Mouse (Mus musculus): ENCODE measurements around the gene Bbs12. TPM values are rescaled to one million over a fixed set of nuclear protein-coding genes. Genes with fewer than 3 reads are reported as not detected.

Gene Bbs12
- total RNA-seq (2022): under 1 TPM; 0.36 to 0.82 (median 0.63) TPM

DNA sequence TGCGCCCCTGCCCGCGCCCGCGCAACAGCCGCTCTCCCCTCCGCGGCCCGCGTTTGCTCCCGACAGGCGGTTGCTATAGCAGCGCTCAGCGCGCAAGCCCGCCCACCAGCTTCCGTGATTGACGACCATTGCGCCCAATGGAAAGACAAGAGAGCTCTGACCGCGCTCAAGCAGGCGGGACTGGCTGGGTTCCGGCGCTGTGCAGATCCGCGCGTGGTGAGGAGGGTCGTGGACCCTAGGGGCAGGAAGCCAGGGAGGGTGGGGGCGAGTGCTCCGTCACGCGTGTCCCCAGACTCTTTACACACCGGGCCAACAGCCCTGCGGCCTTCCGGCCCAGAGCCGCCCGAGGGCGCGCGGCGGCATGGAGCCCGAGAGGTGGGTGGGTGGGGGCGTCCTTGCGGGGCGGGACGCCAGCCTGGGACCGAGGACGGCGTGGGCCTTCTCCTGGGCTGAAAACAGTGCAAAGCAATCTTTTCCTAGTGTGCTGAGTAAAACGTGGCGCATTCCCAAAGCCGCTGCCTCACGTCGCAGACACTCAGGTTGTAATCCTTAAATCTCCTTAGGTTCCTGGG lies at the start of gene Bbs12, which contains the start of gene Cetn4:
Gene Bbs12, plus strand, starts transcription at position 185 of the 572 bp plus-strand sequence.
Gene Cetn4, minus strand, starts transcription at position 339 of the 572 bp plus-strand sequence.
- peak; percentile 87 to 90 for DNase-seq (ENCODE audit: low spot score in 2 of 2)

DNA sequence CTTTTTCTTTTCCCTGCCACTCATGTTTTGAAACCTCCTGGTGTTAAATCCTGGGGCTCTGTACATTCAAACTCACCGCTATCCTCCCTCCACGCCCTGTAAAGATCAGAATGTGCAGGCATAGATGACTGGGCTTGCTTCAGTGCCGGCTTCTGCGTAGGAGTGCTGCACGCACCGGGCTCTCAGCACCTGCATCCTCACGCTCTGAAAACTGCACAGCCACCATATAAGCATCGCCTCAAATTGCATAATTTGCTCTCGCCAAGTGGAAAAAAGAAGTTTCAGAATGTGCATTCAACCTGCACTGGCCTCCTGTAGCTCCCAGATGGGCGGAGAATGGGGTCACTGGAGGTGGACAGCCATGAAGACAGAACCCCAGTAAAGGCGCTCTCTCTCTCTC lies 44.0 kb upstream of the Bbs12 start:
- no peak for DNase-seq (ENCODE audit: low spot score in 2 of 2)

DNA sequence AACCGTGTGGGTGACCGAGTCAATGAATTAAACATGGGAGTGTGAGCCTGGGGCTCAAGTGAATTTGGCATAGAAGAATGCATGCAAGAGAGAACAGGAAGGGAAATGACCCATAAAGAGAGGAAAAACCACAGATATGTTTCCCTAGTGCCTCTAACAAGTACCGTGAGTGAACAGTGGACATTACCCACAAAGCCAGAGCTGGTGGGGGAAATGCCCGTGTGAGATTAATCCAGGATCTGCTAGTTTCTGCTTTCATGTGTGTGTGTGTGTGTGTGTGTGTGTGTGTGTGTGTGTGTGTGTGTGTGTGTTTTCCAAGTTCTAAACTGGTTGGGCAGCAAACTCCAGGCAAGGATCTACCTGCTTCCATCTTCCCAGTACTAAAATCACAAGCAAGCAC lies 42.4 kb upstream of the Bbs12 start:
- no peak for DNase-seq (ENCODE audit: low spot score in 2 of 2)

DNA sequence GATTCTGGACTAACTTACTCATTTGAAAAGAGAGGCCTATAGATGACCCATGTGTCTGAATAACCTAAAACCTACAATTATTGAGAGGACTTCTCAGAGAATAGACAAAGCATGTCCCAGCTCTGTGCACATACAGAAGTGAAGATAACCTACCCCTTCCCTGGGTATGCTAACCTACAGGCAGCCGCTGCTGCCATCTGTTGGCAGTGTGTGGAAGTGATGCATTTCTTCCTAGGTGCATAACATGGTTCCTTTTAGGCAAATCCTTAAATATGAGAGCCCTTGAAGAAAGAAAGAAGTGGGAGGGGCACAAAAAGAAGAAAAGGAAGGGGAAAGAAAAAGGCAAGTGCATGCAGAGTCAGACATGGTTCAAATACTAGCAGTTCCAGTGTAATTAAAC lies 41.1 kb upstream of the Bbs12 start:
- DNase-seq (ENCODE audit: low spot score in 2 of 2): no peak

DNA sequence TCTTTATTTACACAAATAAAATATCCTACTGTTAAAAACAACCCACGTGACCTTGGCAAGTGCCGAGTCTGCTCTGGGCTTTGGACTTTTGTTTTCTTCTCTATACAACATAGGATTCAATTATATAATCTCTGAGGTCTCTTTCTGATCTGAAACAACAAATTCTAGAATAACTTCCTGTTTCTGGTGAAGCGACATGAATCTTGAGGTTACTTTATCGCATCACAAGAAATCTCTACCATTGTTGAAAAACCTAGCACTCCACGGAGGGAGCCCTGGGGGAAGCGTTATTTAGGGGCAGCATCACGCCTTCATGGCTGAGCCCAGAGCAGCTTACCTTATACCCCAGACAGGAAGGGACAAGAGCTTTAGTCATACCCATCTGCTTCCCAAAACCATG lies 39.3 kb upstream of the Bbs12 start:
- no peak for DNase-seq (ENCODE audit: low spot score in 2 of 2)

DNA sequence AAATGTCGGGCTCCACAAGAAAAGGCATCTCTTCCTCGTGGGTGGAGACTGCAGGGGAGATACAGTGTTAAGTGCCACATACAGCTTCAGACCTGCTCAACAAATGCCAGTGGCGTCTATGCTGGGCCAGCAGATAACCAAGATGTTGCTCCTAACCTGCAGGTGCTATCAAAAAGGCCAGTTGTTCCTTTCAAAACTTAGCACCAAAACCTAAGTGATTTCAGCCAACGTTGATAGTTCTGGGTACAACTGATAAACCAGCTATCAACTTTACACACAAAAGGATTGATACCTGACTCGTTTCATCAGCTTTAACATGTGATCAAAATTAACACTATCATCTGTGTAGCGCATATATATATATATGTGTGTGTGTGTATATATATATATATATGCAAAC lies 37.7 kb upstream of the Bbs12 start:
- no peak for DNase-seq (ENCODE audit: low spot score in 2 of 2)

DNA sequence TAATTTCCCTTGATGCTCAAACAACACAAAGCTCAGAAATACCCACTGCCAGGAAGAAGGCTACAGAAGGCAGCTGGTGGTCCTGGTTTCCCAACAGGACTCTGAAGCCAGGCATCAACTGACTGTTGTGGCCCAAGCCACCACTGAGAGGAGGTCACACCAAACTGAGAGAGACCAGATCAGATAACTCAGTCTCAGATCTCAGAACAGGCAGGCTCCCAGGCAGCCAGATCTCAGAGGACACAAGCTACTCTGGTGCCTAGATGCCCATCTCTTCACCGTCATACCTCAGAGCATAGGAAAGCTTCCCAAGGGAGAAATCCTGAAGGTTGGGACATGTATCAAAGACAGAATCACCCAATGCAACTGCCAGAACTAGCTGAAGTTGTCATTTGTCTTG lies 32.1 kb upstream of the Bbs12 start:
- DNase-seq (ENCODE audit: low spot score in 2 of 2): no peak

DNA sequence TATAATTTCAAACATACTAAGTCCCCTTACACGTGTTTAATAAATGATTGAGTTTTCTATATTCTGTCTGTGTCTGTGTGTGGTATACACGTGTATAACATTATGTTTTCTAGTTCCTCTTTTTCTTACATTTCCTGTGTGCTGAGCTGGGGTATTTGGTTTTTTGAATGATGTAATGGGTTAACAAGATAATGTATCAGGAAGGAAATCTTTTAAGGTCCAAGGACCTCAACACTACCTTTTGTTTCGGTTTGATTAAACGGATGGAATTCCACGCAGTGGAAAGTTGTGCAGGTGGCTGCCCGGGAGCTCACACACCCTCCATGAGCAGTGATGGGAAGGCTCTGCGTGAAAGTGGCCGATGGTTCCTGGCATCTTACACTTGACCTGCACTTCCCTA lies 31.5 kb upstream of the Bbs12 start:
- no peak for DNase-seq (ENCODE audit: low spot score in 2 of 2)

DNA sequence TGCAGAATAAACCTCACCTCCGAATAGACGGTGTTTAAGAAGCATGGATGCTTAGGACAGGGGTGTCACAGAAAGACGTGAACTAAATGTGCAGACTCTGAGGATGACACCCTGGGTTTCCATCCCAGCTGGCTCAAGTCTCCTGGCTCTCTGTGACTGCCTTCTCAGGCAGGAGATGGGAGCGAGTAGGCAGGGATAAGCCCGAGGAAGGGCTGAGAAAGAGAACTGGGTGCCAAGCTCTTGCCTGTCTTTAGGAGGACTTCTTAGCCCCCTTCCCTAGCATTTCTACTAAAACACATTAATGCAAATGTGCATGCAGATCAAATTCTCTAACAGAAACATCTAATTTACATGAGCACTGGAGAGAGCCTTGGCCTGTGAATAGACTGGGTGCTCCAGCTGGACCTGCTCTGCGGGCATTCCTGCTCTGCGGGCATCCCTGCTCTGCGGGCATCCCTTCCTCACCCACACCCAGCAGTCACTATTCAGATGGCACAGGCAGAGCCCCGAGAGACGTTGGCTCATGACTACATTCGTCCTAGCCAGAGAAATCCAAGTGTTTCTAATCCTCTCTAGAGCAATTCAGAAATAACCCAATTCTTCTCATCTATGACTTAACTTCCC lies 29.9 kb upstream of the Bbs12 start:
- no peak for DNase-seq (ENCODE audit: low spot score in 2 of 2)

DNA sequence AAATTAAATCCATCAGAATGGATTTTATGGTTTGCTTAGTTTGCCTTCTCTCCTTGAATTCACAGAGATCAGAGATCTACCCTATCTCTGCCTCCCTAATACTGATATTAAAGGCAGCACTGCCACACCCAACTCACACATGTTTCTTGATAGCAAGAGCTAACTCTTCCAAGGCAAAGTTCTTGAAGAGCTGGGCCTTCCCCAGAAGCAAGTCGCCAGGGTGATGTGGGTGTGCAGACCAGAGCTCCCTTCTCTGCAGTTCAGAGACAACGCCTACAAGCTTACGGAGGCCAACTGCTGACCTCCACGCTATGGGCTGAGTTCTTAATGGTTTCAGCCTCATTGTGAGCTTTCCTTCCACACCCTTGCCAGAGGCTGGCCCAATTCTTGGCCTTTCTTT lies 29.1 kb upstream of the Bbs12 start:
- DNase-seq (ENCODE audit: low spot score in 2 of 2): no peak

DNA sequence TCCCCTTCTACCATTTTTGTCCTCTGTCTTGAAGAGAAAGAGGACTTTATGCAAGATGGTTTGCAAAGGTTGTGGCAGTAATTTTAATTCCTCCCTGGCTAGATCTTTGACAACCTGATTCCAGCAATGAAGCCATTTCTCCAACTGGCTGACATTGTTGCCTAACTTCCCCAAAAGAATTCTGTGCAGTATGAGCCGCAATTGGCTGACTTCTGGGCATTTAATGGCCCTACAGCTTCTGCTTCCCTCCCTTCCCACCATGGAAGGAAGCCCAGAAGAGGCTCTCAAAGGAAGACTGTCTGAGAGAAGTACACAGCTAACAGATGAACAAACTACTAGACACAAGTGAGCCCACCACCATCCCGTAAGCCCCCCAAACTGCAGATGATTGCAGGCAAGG lies 23.1 kb upstream of the Bbs12 start:
- no peak for DNase-seq (ENCODE audit: low spot score in 2 of 2)

DNA sequence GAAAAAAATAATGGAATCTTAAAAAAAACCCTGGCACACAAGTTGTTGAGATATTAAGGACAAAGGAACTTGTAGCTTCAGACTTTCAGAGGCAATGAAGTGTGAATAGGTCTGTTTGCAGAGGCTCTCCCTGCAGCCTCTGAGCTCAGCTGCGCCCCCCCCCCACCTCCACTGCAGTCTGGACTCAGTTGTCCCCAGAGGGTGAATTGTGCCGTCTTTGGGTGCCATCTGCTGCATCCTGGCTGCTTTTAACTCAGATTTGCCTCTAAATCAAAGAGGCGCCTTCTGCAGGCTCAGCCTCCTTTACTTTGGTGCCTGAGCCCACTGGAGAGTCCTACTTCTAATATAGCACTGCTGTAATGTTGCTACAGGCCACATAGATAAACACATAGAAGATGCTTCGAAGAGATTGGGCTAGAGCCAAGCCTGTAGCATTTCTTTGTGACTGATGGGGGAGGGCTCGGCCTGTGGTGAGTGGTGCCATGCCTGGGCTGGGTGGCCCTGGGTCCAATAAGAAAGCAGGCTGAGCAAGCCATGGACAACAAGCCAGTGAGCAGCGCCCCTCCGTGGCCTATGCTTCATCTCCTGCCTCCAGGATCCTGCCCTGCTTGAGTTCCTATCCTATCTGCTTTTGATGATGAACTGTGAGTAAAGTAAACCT lies 21.3 kb upstream of the Bbs12 start:
- DNase-seq (ENCODE audit: low spot score in 2 of 2): no peak

DNA sequence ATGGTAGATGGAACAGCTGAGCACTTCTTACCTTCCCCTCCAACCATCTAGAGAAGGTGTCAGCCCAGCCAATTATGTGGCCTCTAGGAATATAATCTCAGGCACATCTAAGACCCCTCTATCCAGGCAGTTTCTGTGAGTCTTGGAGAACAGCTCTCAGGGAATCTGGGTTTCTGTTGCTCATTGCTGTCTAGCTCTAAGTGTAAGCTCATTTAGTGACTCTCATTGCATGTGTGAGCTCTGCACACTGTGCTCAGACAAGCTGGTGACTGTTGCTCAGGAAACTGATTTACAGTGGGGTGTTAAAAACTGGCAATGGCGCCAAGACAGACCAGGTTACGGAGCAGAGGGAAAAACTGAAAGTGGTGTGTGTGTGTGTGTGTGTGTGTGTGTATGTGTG lies 20.4 kb upstream of the Bbs12 start:
- DNase-seq (ENCODE audit: low spot score in 2 of 2): no peak

DNA sequence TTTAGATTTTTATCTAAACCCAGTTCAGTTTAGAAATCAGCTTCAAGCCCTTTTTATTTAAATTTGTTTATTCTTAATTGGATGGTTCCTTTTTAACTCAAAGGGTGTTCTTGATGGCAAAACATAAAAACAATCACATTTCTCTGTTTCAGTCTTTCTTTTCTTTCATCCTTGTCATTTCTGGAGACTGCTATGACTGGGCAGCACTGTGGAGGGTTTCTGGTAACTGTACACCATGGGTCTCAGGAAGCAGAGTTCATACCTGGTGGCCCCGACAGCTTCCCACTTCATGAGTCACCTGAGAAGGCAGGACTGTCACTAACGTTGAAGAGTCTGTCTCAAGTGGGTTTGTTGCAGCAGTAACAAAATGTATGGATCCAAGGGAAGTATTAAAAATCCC lies 19.7 kb upstream of the Bbs12 start:
- no peak for DNase-seq (ENCODE audit: low spot score in 2 of 2)

DNA sequence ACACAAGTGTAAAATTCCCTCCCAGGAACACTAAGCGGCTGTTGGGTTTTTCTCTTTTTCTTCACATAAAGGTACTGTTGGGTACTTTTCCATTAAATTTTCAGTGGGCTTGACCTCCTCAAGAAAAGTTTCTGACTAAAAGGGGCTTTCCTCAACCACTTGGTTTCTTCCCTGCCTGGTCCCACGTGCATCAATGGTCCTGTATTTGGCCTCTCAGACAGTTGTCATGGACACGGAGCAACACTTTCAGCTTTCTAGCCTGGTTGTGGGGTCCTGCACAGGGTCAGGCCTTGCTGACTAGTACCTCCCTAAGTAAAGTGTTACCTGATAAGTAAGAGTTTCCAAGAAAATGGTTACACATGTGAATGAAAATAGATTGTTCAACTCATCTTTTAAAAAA lies 12.9 kb upstream of the Bbs12 start:
- no peak for DNase-seq (ENCODE audit: low spot score in 2 of 2)

DNA sequence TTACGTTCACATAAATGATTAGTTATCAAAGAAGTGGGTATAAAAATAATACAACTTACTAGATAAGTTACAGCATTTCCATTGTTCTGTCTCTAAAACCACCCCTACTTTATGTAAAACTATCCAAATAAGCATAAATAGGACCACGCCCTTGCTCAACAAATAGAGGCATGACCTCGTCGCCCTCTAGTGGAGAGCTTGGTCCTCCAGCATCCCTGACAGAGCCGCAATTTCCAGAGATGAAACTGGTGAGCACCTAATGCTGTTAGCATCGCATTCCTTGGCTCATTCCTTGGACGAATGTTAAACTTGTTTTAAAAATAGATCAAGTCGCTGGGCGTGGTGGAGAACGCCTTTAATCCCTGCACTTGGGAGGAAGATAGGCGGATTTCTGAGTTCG lies 9.7 kb upstream of the Bbs12 start:
- no peak for DNase-seq (ENCODE audit: low spot score in 2 of 2)

DNA sequence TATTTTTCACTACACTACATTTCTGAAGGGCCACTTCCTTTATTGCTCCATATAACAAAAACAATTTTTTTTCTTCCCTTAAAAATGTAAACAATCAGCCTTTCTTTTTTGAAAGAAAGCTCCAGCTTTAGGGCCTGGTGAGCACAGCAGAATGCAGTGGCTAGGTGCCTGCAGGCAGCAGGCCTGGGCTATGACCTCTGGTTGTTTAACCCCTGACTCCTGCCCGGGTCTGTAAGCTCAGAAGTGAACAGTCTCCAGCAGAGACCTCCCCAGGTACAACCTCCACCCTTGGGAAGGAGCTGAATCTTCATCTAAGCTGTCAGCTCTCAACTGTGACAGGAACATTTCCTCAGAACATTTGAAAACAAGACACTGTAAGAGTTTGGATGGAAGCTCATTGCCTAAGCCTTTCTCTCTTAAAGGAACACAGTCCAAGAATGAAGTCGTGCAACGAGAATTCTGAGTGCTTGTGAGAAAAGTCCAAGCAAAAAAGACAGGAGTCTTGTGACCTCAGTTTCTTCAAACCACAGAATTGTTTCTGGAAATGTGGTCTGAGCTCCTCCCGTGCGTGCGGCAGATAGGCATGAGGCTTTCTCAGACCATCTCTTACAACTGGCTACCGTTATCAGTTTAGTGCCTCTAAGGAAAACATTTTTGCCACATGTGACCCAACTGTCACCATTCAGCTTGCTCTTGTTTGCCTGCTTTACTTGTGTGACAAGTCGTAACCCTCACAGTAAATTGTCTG lies 8.8 kb upstream of the Bbs12 start:
- DNase-seq (ENCODE audit: low spot score in 2 of 2): no peak

DNA sequence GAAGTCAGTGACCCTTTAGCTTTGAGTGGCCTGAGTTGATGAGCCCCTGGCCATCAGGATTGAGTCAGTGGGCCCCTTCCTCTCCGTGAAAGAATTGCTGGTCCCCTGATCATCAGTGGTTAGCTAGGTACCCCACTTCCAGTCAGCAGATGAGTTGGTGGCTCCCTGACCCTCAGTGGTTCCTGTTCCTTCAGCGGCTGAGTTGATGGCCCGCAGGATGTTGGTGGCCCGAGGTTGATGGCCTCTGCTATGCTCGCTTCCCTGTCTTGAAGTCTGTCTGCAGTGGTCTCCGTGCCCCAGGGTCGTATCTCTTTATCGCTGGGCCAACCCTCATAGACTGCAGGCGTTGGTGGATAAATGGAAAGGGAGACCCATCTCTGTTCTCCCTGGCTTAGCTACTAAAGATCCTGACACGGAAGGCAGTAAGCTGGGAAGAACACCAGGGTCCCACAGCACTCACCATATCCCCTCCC lies 421 bp upstream of the Bbs12 start:
- DNase-seq (ENCODE audit: low spot score in 2 of 2): peak in 1 of 2 experiments; percentile 2

DNA sequence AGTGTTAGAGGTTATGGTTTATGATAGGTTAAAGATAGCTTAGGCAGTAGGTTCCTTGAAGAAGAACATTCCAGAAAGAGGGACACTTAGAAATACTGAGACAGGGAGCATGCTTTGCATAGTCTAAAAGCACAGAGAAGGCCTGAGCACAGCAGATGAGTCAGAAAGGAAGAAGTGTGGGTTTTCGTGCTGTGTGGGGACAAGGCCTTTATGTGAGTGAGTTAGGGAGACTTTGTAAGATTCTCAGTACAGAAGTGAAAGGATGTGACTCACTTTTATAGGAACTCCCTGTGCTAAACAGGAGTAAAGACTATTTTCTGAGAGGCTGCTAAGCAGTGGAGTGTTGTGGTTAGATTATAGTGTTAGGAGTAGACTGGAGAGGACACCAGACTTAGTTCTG lies 1.0 kb downstream of the Bbs12 start:
- no peak for DNase-seq (ENCODE audit: low spot score in 2 of 2)

DNA sequence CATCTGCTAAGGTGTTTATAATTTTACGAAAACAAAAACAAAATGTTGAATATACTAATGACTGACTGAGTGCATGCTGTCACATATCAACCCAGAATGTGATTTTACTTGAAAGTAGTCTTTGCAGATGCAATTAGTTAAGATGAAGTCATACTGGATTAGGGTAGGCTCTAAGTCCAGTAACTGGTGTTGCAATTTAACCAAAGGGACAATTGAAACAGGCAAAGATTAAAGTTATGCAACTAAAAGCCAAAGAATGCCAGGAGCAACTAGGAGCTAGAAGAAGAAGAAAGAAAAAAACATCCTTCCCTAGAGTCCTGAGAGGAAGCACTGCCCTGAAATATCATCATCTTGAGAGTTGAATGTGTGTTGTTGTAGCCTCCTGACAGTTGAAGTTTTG lies 3.9 kb downstream of the Bbs12 start:
- DNase-seq (ENCODE audit: low spot score in 2 of 2): no peak

DNA sequence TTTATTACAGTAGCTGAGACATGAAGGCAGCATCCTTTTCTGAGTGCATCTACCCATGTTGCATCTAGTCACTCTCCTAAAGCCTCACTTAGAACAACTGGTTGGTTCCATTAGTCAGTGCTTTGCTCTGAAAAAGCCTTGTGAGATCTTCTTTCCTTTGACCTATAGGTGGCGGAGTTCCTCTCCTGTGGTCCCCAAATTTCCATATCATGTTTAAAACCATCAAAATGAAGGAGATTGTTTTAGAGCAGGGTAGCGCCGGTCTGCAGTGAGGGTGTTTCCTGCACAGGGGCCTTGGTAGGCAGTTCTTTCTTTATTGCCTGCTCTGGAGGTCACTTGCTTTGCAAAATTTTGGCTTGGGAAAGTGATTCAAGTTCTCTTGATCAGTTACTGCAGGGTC lies 12.0 kb downstream of the Bbs12 start:
- no peak for DNase-seq (ENCODE audit: low spot score in 2 of 2)

Measured in gastrocnemius, adult 8-10 months (tissue).